Mouse (Mus musculus) fibroblast of lung, adult 2 months (primary cell): ENCODE results near the gene Frrs1l.

Source experiments
- DNase-seq: peaks from one replicate; pipeline ENCODE4 v3.0.0-alpha.2; 2011; ENCODE audit warnings: low read depth

The Frrs1l gene

DNA sequence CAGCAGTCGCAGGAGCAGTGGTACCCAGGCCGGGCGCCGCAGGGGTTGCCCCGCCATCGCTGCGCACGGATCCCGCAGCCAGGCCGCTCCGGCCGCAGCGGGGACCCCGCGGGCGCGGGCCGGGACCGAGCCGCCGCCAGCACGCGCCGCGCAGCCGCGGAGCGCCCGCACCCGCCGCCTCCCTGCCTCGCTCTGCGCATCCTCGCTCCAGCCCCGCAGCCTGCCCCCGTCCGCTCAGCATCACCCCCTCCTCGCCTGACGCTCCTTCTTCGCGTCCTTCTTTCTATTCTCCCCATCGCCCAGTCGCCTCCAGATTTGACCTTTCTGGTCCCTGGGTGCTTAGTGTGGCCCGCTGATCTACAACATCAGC is at the start of gene Frrs1l:
Gene Frrs1l (minus strand): TSS at position 177 of the 370 bp plus-strand sequence.
- DNase-seq = no peak

- DNase-seq = no peak
Measured at GRCm38 (mm10) chr4:57039127-57040031, 49.2 kb upstream of the Frrs1l start.

DNA sequence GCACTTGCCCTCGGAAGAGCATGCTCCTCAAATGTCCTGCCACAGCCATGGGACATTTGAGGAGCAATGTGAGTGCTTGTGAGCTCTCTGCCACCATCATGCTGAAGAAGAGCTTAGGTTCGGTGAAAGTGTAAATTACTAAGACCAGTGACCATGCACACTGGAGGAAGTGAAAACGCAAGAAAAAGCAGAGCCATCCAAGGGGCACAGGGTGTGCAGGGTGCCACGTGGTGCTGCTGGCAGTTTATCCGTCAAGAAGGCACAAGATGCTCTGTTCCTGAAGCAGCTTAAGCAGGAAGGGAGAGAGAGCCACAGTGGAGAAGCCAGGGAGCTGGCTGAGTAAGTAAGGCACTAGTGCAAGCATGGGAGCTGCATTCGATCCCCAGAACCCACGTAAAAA is 47.4 kb upstream of the Frrs1l start:
- DNase-seq = no peak

DNA sequence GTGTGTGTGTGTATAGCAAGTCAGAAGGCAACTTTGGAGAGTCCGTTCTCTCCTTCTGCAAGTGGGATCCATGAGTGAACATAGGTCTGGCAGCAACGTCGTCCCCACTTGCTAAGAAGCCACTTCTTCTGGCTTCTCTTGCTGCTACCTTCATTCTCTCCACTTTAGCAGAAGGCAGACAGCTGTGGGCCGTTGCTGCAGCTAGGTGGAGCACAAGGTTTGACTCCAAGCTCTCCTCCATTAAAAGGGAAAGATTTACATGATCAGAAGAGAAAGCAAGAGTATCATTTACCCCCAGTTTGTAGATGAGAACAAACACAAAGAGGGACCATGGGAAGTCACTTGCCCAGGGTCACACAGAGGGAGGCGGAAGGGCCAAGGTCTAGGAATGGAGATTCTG is 44.0 kb upstream of the Frrs1l start:
- no peak for DNase-seq

GRCm38 (mm10) chr4:57031440-57031839 is 41.2 kb upstream of the Frrs1l start:
- no peak for DNase-seq

GRCm38 (mm10) chr4:57027954-57028353 is 37.8 kb upstream of the Frrs1l start:
- DNase-seq = no peak

DNA sequence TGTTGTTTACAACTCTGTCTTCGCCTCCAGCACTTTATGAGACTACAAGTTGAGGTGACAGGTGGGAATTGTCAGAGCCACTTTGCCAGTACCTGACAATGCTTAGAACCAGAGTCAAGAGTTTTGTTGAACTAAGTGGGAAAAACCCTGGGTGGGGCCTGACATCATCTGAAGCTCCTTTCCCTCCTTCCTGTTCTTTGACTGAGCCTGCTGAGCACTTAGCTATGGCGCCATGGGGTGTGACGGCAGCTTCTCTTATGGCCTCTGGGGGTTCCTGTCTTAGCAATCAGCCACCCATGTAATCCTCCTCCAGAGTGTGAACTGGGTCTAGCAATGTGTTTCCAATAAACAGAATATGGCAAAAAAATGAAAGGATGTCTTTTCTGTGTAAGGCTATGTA is 33.3 kb upstream of the Frrs1l start:
- no peak for DNase-seq

DNA sequence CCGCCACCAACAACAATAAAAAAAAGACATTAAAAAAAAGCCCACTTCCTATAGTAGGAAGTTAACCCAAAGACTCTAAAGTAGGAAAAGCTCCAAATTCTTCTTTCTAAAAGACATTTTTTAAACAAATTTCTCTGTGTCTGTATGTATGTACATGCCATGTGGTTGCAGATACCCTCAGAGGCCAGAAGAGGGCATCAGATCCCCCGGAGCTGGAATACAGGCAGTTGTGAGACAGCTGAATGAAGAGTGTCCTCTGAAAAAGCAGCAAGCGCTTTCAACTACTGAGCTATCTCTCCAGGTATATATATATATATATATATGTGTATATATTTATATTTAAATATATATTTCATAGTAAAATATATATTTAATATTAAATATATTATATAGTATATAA is 31.1 kb upstream of the Frrs1l start:
- DNase-seq = no peak

GRCm38 (mm10) chr4:57017229-57017628 is 27.0 kb upstream of the Frrs1l start:
- peak; percentile 26 for DNase-seq

DNA sequence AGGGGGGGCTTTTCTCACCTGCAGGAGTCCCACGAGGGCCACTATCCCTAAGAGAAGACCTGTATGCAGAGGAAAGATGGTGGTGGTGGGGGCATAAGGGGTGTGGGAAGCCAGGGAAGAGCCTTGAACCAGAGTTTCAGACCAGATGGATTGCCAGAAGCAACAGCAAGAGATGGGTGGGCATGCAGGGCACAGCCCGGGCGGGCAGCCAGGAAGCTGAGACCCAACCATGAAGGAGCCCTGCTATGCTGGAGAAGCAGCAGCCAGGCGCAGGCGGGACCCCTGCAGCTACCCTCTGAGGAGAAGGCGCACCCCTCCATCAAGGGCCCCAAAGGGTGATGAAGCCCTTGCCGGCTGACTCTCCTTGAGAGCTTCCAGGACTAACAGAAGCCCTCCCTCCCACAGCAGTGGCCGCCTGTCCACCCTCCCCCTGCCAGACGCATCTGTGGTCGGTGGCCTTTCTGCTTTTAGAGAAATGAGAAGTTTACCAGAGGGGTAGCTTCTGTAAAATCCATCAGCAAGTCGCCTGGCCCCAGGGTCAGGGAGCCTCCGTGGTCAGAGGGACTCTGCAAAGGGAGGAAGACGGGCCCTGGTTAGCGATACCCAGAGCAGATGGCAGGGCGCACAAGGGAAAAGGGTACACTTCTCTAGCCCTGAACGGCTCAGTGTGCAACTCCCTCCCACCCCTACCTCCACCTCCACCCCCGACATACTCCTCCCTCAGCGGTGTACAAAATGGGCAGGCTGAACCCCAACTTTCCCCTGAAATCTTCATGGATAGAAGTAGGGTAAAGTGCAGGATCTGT is 26.4 kb upstream of the Frrs1l start:
- no peak for DNase-seq

DNA sequence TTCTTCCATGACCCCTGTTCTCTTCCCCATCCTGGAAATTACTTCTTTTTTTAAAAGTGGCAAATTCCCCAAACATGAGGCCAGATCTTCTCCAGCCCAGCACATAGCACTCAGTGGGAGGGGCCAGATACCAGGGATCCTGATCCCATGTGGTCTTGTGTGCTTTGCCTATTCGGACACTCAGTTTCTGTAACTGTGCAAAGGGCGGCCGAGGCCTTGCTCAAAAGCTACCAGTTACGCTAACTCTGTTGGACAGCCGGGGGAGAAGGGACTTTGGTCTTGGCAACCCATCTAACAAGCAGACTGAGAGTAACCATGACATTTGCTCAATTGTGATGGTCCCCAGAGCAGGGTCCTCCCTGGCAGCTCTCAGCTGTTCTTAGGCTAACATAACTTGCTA is 24.8 kb upstream of the Frrs1l start:
- no peak for DNase-seq

DNA sequence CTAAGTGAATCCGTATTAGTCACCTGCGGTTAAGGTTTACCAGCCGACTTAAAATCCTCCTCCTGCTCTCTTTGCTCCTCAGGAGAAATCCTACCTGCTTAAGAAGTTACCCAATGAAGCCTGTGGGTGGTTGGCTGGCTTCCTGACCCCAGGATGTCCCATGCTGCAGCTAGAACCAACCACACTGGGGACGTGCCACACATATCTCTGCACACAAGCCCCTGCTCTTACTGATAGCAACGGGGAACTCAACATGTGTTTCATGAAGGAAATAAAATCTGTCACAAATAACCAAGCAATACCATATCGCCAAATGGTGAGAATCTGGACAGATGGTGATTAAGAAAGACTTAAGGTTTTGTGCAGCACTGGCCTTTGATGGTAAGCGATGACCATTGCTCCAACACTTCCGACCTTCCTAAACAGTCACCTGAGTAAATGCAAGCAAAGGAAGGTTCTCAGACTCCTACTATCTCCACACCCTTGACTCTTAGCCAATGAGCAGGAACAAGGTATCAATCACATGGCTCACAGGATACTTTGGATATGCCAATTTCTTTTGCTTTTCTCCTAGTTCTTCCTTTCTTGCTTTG is 21.4 kb upstream of the Frrs1l start:
- no peak for DNase-seq

GRCm38 (mm10) chr4:57010919-57011318 is 20.7 kb upstream of the Frrs1l start:
- no peak for DNase-seq

GRCm38 (mm10) chr4:57010425-57010824 is 20.2 kb upstream of the Frrs1l start:
- no peak for DNase-seq

DNA sequence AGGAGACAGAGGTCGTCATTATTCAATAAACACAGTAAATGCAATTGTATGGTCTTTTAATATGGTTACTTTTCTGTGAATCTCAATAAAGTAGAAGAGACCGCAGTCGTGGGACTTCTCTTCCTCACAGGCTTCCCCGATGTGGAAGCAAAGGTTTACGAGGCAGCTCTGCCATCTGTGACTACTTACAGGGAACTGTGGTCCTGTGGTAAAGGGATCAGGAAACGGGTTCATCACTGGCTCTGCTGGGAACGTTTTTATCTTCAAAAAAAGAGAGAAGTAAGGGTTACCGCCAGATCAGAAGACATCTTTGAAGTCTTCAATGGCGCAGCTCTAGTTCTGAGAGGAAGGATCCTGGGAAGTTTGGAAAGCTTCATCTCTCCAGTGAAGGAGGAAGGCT is 17.5 kb upstream of the Frrs1l start:
- no peak for DNase-seq

GRCm38 (mm10) chr4:57005011-57005410 is 14.8 kb upstream of the Frrs1l start:
- DNase-seq = no peak

- DNase-seq = no peak
Measured at GRCm38 (mm10) chr4:57003886-57004285, 13.7 kb upstream of the Frrs1l start.

DNA sequence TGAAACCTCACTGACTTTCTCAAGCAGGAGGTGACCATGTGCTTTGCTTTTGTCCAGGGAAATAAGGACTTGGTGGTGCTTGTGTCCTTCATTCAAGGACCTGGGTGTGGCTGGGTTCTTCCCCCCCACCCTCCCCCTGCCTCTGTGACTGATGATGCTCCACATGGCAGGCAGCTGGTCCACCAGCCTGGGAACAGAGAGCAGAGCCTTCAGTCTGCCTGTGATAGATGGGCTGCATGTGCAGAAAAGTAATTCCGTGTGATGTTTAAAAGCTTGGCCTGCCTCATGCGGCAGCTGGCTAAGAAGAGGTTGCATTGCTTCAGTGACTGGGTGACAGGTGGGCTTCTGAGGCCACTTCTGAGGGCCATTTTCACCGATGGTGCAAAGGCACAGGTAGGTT is 12.6 kb upstream of the Frrs1l start:
- DNase-seq = no peak

- no peak for DNase-seq
Measured at GRCm38 (mm10) chr4:57001437-57001836, 11.2 kb upstream of the Frrs1l start.

GRCm38 (mm10) chr4:56993331-56993730 is 3.1 kb upstream of the Frrs1l start:
- no peak for DNase-seq

DNA sequence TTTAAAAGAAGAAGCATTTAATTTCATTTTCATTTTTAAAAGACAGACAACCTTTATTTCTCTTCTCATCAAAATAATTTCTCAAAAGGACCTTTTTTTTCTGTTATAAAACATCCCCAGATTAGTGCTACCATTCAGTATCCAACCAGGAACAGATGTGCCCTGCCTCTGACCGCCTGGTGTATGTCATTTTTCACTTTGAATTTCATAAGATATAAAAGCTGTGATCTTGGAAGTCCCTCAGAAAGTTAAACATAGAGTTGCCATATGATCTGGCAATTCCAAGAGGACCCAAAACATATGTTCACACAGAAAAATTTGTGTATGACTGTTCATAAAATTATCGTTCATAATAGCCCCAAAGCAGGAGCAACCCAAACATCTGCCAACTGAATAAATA is 1.8 kb upstream of the Frrs1l start:
- no peak for DNase-seq

DNA sequence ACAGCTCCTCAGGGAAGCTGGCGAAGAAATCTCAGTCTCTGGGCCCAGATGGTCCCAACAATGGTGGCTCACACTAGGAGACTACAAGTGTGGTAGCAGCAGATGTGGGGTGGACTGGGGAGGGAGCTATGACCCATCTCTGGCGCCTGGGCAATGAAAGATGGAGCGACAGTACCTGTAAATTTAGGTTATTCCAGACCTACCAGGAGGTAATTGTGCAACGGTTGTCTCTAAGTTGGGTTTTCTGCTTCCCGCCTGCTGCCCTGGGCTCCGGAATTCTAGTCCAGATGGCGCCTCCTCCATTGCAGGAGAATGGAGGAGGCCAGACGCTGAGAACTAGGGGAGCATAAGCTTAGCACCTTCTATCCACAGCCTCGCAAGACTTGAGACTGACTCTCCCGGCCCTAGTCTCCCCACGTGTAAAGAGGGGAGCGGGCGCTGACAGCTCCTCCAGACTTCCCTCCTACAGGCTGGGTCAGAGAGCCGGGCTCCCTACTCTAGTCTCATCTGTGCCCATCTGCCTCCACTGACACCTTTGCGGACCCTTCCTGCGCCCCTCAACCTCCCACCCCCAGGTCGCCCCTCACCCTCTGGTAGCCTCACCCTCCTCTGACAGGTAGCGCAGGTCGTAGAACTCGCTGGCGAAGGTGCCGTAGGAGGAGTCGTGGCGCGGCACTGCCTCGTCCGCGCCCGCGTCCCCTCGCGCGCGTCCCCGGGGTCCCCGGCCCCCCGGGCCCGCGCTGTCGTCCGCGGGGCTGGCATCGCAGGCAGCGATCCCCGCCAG is 568 bp downstream of the Frrs1l start:
- no peak for DNase-seq
